Mouse (Mus musculus) heart, postnatal 25 days (tissue): ENCODE results near the gene Wdr35. TPM values are rescaled to one million over a fixed set of nuclear protein-coding genes. Genes with fewer than 3 reads are reported as not detected.
A peak's percentile ranks its signal among the peaks of the same experiment; 100 is the strongest.

ENCODE experiments used
- DNase-seq: peaks from one replicate; pipeline ENCODE4 v3.0.0; 2022; ENCODE audit warnings: low spot score
- intact Hi-C: fragments of 180-260 bp; cut with DNase I; formaldehyde crosslinking; loops from one replicate; pipeline ENCODE4 v1.15.1; 2025
- total RNA-seq, 2 experiments: library from RNA; stranded (reverse); gene quantifications; 2 replicates each; pipeline ENCODE4 v1.2.3; 2021

Wdr35 gene
- total RNA-seq, 2 experiments from 2014 or later = 12.6 to 12.9 TPM

DNA sequence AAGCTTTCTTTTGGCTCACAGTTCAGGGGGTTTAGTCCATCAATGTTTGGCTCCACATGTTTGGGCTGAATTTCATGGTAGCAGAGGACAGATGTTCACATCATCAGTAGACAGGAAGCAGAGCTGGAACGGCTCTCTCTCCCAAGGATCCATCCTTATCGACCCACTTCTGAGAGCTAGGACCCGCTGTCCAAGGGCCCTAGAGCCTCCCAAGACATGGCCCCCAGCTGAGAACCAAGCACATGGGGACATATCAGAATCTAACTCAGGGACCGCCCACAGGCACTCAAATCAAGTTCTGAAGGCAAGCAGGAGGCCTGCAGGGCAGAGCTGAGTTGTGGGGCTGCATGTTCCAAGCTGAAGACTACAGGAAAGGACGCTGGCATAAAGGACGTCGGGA, 71.0 kb downstream of the Wdr35 start:
- no peak for DNase-seq
- intact Hi-C loops = no loop called here

DNA sequence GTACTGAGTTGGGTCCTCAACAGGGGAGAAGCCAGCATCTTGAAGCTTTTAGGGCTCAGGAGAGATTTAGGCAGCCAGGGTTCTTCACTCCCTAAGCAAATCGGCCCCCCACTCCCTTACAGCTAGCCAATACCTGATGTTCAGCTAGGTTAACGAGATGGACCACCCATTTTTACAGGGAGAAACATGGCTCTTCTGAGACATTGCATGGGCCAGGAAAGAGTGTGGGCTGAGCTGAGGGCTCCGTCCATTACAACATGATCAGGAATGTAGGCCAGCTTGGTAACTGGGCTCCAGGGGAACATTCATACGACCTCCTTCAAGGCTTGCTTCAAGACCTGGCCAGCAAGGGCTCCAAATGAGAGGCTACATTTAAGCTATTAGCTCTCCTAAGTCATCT, 73.0 kb downstream of the Wdr35 start:
- intact Hi-C loops = no loop called here
- DNase-seq = no peak

DNA sequence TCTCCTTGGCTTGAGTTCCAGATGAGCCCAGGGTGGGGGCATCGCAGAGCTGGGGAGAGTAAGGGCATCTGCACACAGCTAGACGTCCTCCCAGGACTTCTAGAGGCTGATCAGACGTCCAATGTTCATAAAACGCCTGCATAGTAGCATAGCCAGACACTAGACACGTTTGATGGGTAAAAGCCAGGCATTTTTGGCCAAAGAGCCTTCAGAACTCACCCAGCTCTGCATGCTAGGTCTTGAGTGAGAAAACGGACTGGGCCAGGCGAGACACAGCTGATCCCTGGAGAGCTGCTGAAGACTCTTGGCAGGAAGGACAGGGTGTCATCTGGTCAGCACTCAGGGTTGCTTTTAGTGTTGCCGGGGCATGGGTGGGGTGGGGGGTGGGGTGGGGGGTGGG, 74.4 kb downstream of the Wdr35 start:
- intact Hi-C loops = no loop called here
- DNase-seq = no peak

DNA sequence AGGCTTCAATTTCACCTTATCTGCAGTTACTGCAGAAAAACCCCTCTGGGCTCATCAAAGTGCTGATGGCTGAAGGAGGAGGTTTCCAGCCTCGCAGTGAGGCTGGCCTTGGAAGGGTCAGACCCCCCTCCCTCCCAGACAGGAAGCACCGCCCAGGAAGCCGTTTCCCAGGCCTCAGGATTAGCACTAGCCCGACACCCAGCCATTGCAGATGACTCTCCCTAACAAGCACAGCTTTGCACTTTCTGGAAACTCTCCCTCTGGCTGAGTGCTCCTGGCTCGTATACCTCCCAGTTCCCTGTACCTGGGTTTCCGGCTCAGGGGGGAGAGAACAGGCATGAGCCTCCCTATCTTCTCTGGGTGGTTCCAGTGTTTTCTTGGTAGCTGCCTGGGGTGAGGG, 77.1 kb downstream of the Wdr35 start:
- DNase-seq = no peak
- intact Hi-C loops = loop anchor here (5.0 kb wide), 5 partner anchors 116 to 1541 kb away; no protein-coding TSS in a partner anchor

DNA sequence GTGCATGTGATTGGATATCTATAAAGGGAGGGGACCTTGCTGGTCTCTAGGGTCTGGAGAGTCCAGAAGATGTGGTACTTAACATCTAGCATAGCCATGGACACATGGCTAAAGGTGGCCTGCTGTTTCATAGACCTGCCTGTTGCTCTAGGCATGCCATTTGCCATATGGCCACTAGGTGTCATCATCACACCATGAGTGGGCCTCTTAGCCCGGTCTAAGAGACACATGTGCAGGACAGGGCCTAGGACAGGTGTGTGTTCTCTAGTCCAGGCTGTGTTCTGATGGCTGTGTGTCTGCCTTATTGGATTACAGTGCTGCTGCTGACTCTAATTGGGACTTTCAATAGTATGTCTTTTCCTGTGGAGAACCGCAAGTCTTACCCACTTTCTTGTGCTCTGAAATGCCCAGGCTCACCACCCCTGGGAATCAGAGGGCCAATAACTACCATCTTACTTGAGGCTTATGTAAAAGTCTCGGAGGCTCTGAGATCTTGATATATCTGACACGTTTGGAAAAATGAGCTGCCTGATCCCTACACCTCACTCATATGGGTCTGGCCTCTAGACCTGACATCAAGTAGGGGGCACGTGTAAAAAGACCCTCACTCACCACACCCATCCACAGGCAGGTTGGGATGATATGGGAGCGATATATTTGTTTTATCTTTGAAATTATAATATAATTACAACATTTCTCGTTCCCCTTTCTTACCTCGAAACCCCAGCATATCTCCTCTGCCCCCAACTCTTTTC, 78.6 kb downstream of the Wdr35 start:
- intact Hi-C loops = loop anchor here (1.0 to 5.0 kb wide), 7 partner anchors 115 to 1540 kb away; partner anchors contain the start of gene Osr1
- DNase-seq = peak; percentile 54

DNA sequence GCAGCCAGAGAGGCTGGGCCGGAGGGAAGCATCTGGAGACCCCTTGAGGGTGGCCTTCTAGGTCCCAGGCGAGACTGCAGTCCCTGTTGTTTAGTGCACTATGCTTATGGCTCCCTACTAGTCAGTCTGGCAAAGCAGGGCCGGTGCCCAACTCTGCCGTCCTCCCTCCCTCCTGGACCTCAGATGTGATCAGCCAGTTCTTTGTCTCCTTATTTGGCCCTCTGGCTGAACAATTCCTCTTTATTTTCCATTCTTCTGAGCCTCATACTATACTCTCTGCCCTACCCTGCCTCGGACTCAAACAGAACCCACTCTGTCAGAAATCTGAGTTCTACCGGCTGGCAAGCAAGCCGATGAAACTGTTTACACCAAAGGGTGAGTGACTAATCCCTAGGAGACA, 79.7 kb downstream of the Wdr35 start:
- no peak for DNase-seq
- intact Hi-C loops = loop anchor here (2.0 to 5.0 kb wide), 6 partner anchors 114 to 1539 kb away; partner anchors contain the start of gene Osr1

DNA sequence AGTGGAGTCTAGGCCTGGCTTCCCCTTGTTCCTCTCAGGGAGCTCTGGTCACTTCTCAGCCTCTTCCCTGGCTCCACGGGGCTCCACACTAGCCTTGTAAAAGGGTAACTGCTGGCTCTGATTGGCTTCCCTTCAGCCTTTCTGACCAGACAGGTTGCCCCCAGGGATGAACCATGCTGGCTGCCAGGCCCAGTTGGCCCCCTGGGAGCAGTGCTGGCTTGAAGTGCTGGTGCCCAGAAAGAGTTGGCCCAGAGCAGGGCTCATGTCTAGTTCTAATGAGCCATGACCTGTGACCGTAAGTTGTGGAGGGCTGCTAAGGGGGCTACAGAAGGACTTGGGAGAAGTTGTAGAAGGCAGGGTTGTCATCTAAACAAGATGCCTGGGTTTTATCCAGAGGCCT, 80.3 kb downstream of the Wdr35 start:
- DNase-seq = no peak

DNA sequence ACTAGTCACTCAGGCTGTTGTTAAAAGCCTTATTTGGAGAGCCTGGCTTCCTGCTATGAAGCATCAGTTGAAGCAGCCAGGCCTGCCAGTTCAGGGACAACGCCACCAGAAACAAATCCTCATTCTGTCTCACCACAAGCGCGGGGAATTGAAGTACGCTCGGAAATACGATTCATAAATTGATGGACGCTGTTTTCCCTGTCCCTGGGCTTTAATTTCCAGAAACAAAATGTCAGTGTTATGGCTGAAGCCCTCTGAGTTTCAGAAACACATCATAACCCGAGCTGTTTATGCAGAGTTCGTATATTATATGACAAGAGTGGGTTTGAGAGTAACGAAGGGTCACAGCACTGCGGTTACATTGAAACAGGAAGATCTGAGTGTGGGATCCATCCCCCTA, 81.6 kb downstream of the Wdr35 start:
- intact Hi-C loops = no loop called here
- no peak for DNase-seq

More for the DNA sequence above, 80.3 kb downstream of the Wdr35 start:
- intact Hi-C loops = loop anchor here (5.0 kb wide), 5 partner anchors 113 to 1538 kb away; no protein-coding TSS in a partner anchor

DNA sequence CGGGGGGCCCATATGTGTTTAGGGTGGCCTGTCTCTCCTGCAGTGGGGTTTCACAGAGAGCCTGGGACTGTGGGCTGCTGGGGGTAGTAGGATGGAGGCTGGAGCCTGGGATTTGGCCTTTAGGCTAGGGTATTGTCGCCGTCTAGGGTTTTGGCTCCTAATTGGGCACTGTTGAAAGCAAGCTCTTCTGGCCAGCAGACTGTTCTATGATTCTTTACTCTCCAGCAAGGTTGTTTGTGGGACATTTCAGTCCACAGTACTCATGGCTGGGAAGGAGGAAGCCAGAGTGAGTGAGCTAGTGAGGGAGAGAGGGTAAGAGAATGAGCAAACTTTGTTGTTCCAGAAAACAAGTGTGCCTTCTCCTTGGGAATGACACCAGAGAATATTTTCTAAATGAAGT, 85.8 kb downstream of the Wdr35 start:
- intact Hi-C loops = no loop called here
- no peak for DNase-seq

DNA sequence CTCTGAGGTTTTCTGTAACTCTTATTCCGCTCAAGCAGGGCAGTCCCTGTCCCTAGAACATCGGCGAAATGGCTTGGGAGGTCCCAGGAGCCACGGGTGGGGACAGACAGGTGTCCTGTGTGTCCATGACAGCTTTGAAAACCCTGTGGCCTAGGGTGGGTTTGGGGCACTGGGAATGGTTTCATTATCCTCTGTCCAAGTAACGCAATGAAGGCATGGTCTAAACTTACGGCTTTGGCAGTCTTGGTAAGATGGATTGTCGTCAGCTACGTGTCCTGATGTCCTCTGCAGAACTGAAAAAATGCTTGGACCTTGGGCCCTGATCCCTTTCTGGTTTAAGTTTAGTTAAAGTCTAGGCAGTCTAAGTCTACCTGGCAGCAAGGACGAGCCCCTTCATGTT, 86.3 kb downstream of the Wdr35 start:
- intact Hi-C loops = no loop called here
- peak; percentile 8 for DNase-seq

DNA sequence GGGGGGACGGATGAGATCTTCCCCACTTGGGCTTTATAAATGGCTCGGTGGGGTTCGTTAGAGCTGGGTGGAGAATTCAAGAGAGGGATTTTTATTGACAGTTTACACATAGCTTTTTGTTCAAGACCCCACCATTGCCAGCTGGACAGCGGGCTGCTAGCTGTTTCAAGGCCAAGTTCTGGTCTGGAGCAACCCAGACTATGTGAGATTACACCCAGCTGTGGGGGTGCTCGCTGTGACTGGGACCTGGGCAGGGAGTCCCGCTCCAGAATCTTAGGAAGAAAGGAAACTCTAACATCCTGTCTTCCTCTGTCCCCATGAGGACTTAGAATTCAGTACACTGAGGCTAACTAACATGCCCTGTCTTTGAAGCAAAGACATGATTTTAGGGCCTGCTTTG, 89.9 kb downstream of the Wdr35 start:
- peak; percentile 31 for DNase-seq
- intact Hi-C loops = no loop called here

DNA sequence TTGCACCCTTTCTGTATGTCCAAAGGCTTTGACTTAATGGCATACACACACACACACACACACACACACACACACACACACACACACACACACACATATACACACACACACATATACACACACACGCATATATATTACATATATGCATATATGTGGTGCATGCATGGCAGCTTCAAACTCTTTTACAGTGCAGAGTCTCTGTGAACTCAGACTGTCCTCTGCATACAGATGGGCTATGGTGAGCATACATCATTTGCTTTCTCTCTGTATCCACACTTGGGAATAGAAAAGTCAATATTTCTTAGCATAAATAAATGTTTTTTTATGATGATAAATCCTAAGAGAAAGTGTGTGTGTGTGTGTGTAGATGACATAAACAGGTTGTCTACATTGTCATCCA, 97.4 kb downstream of the Wdr35 start:
- intact Hi-C loops = no loop called here
- no peak for DNase-seq

DNA sequence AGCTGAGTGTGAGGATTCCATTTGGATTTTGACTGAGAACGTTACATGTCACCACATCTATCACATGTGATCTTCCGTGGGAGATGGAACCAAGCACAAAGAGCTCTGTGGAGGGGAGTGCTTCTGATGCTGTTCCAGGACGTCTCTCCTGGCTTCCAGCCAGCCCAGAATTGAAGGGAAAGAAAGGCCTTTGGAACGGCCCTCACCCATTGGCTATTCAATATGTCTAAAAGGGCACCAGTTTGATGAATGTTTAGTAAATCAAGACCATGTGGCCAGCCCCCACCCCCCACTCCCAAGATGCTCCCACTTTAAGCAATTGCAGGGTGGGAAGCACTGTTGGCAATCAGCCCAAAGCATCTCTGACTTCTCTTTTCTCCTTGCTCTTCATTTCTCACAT, 97.8 kb downstream of the Wdr35 start:
- DNase-seq = no peak
- intact Hi-C loops = no loop called here

DNA sequence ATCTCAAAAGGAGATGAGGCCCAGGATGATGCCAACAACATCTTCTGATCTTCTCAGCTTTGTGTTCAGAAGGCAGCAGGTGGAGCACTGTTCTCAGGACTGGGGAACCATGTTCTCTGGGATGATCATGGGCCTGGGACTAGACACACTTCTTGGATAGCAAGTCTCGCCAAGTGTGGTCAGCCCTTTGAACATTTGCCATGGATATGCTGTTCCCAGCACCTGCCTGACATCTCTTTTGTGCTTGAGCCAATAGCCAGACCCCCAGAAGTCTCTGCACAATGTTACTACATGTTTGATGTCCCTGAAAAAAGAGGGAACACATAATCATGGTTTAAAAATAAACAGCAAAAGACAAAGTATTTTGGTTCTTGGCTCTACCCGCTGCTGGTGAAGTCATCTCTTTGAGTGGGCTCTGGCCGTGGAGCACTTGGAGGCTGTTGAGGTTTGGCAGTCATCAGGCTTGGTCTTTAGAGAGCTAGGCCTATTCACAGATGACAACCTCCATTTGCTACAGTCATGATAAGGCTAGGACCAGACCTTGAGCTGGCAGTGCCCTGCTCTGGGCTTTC, 103.9 kb downstream of the Wdr35 start:
- peak; percentile 56 for DNase-seq
- intact Hi-C loops = no loop called here

Other genes with a start within 250 kb of the Wdr35 start
- 1 to 10 TPM; 7.2 TPM for gene Sdc1, start 202.6 kb upstream of the Wdr35 start, total RNA-seq
- 100 to 1,000 TPM; 332 to 350 TPM for gene Laptm4a, start 52.2 kb upstream of the Wdr35 start, total RNA-seq
- not detected for gene Matn3, start 26.0 kb upstream of the Wdr35 start, total RNA-seq
- 10 to 100 TPM; 24.5 to 26.1 TPM for gene Ttc32, start 56.1 kb downstream of the Wdr35 start, total RNA-seq